Mouse (Mus musculus): ENCODE measurements around the gene Nsun2.

The Nsun2 gene

GRCm38 (mm10) chr13:69533405-69534333 is at the start of gene Nsun2:
TSS of gene Nsun2 (plus strand) at chr13:69533746.
- DNase-seq (ENCODE audit: low read depth, low spot score): peak; percentile 45
- Histone ChIP-seq H3K36me3 (ENCODE audit: control insufficient read depth, insufficient read depth, low read length, poor library complexity, severe bottlenecking) (no peaks in the 10 kb centered on the region), H3K27me3 (ENCODE audit: control insufficient read depth, insufficient read depth, low read length, poor library complexity, severe bottlenecking) (no peaks in the 10 kb centered on the region)

- Histone ChIP-seq H3K36me3 (ENCODE audit: control insufficient read depth, insufficient read depth, low read length, poor library complexity, severe bottlenecking) (no peaks in the 10 kb centered on the region), H3K27me3 (ENCODE audit: control insufficient read depth, insufficient read depth, low read length, poor library complexity, severe bottlenecking) (no peaks in the 10 kb centered on the region)
- peak; percentile 11 for DNase-seq (ENCODE audit: low read depth, low spot score)
Measured at GRCm38 (mm10) chr13:69485326-69485725, 48.2 kb upstream of the Nsun2 start.

GRCm38 (mm10) chr13:69485833-69486232 is 47.7 kb upstream of the Nsun2 start:
- no peak for DNase-seq (ENCODE audit: low read depth, low spot score)
- Histone ChIP-seq H3K36me3 (ENCODE audit: control insufficient read depth, insufficient read depth, low read length, poor library complexity, severe bottlenecking) (no peaks in the 10 kb centered on the region), H3K27me3 (ENCODE audit: control insufficient read depth, insufficient read depth, low read length, poor library complexity, severe bottlenecking) (no peaks in the 10 kb centered on the region)

- no peaks in the 10 kb centered on the region for H3K36me3 ChIP-seq (ENCODE audit: control insufficient read depth, insufficient read depth, low read length, poor library complexity, severe bottlenecking)
- DNase-seq (ENCODE audit: low read depth, low spot score): no peak
Measured at GRCm38 (mm10) chr13:69487108-69487507, 46.4 kb upstream of the Nsun2 start.

GRCm38 (mm10) chr13:69487611-69488275 is 45.8 kb upstream of the Nsun2 start:
- Histone ChIP-seq H3K36me3 (ENCODE audit: control insufficient read depth, insufficient read depth, low read length, poor library complexity, severe bottlenecking) (no peaks in the 10 kb centered on the region), H3K27me3 (ENCODE audit: control insufficient read depth, insufficient read depth, low read length, poor library complexity, severe bottlenecking) (no peaks in the 10 kb centered on the region)
- no peak for DNase-seq (ENCODE audit: low read depth, low spot score)

More at GRCm38 (mm10) chr13:69487108-69487507, 46.4 kb upstream of the Nsun2 start:
- H3K27me3 ChIP-seq (ENCODE audit: control insufficient read depth, insufficient read depth, low read length, poor library complexity, severe bottlenecking): no peaks in the 10 kb centered on the region

GRCm38 (mm10) chr13:69488565-69489255 is 44.8 kb upstream of the Nsun2 start:
- DNase-seq (ENCODE audit: low read depth, low spot score): no peak
- H3K27me3 ChIP-seq (ENCODE audit: control insufficient read depth, insufficient read depth, low read length, poor library complexity, severe bottlenecking): no peaks in the 10 kb centered on the region
- H3K36me3 ChIP-seq (ENCODE audit: control insufficient read depth, insufficient read depth, low read length, poor library complexity, severe bottlenecking): no peaks in the 10 kb centered on the region

GRCm38 (mm10) chr13:69489777-69490176 is 43.8 kb upstream of the Nsun2 start:
- DNase-seq (ENCODE audit: low read depth, low spot score): no peak
- no peaks in the 10 kb centered on the region for H3K27me3 ChIP-seq (ENCODE audit: control insufficient read depth, insufficient read depth, low read length, poor library complexity, severe bottlenecking)
- no peaks in the 10 kb centered on the region for H3K36me3 ChIP-seq (ENCODE audit: control insufficient read depth, insufficient read depth, low read length, poor library complexity, severe bottlenecking)

- Histone ChIP-seq H3K27me3 (ENCODE audit: control insufficient read depth, insufficient read depth, low read length, poor library complexity, severe bottlenecking) (no peaks in the 10 kb centered on the region), H3K36me3 (ENCODE audit: control insufficient read depth, insufficient read depth, low read length, poor library complexity, severe bottlenecking) (no peaks in the 10 kb centered on the region)
- DNase-seq (ENCODE audit: low read depth, low spot score): peak; percentile 63
Measured at GRCm38 (mm10) chr13:69492876-69493463, 40.6 kb upstream of the Nsun2 start.

- Histone ChIP-seq H3K27me3 (ENCODE audit: control insufficient read depth, insufficient read depth, low read length, poor library complexity, severe bottlenecking) (no peaks in the 10 kb centered on the region), H3K36me3 (ENCODE audit: control insufficient read depth, insufficient read depth, low read length, poor library complexity, severe bottlenecking) (peaks cover 7% of the 10 kb centered on the region)
- no peak for DNase-seq (ENCODE audit: low read depth, low spot score)
Measured at GRCm38 (mm10) chr13:69498276-69498675, 35.3 kb upstream of the Nsun2 start.

- DNase-seq (ENCODE audit: low read depth, low spot score): no peak
- Histone ChIP-seq H3K27me3 (ENCODE audit: control insufficient read depth, insufficient read depth, low read length, poor library complexity, severe bottlenecking) (no peaks in the 10 kb centered on the region), H3K36me3 (ENCODE audit: control insufficient read depth, insufficient read depth, low read length, poor library complexity, severe bottlenecking) (peaks cover 12% of the 10 kb centered on the region)
Measured at GRCm38 (mm10) chr13:69502157-69502750, 31.3 kb upstream of the Nsun2 start.

GRCm38 (mm10) chr13:69502863-69503262 is 30.7 kb upstream of the Nsun2 start:
- Histone ChIP-seq H3K27me3 (ENCODE audit: control insufficient read depth, insufficient read depth, low read length, poor library complexity, severe bottlenecking) (no peaks in the 10 kb centered on the region), H3K36me3 (ENCODE audit: control insufficient read depth, insufficient read depth, low read length, poor library complexity, severe bottlenecking) (peaks cover 12% of the 10 kb centered on the region)
- no peak for DNase-seq (ENCODE audit: low read depth, low spot score)

- H3K36me3 ChIP-seq (ENCODE audit: control insufficient read depth, insufficient read depth, low read length, poor library complexity, severe bottlenecking): peaks cover 6% of the 10 kb centered on the region
- no peaks in the 10 kb centered on the region for H3K27me3 ChIP-seq (ENCODE audit: control insufficient read depth, insufficient read depth, low read length, poor library complexity, severe bottlenecking)
- no peak for DNase-seq (ENCODE audit: low read depth, low spot score)
Measured at GRCm38 (mm10) chr13:69506341-69507086, 27.0 kb upstream of the Nsun2 start.

- Histone ChIP-seq H3K27me3 (ENCODE audit: control insufficient read depth, insufficient read depth, low read length, poor library complexity, severe bottlenecking) (no peaks in the 10 kb centered on the region), H3K36me3 (ENCODE audit: control insufficient read depth, insufficient read depth, low read length, poor library complexity, severe bottlenecking) (peaks cover 6% of the 10 kb centered on the region)
- DNase-seq (ENCODE audit: low read depth, low spot score): no peak
Measured at GRCm38 (mm10) chr13:69507666-69508065, 25.9 kb upstream of the Nsun2 start.
